Mouse (Mus musculus): ENCODE measurements around the gene Myo1c. TPM values are rescaled to one million over a fixed set of nuclear protein-coding genes. Genes with fewer than 3 reads are reported as not detected.
A peak's percentile ranks its signal among the peaks of the same experiment; 100 is the strongest.

Myo1c gene
- polyA plus RNA-seq, 1 experiment: 166 TPM

DNA sequence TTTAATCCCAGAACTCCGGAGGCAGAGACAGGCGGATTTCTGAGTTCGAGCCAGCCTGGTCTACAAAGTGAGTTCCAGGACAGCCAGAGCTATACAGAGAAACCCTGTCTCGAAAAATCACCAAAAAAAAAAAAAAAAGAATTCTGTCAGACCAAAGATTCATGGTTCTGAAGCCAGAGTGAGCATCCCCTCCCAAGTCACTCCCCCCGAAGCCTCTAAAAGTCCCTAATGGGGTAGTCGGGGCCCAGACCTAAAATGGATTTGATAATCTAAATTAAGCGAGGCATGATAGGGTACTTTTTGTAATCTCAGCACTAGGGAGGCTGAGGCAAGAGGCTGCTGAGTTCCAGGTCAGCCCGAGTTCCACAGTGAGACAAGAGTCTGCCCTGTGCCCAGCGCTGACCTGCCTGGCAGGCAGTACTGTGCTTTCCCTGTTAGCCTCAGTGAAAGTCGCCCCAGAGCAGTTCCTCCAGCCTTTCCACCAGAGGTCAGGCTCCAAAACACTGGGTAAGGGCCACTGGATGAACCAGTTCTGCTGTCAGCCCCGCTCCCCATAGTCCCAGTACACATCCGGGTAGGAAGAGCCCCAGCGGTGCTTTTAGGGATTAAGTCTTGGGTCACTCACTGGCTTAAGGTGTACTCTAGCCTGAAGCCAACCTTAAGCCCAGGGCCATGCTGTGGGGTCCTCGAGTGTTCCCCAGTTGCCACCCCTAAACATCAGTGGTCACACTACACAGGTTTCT, 2.8 kb downstream of the Myo1c start:
- H3K79me3 ChIP-seq (ENCODE audit: low read depth): peaks cover 31% of the 10 kb centered on the region
- H3K4me3 ChIP-seq (ENCODE audit: insufficient read depth, poor library complexity, severe bottlenecking): peak overlapping the region; percentile 88

GRCm38 (mm10) chr11:75653781-75654470, 3.6 kb downstream of the Myo1c start:
- H3K27me3 ChIP-seq (ENCODE audit: control insufficient read depth, insufficient read depth, insufficient read length): no peaks in the 10 kb centered on the region
- peaks cover 63% of the 10 kb centered on the region for H3K79me2 ChIP-seq (ENCODE audit: control insufficient read depth, insufficient read depth)
- peaks cover 37% of the 10 kb centered on the region for H3K79me3 ChIP-seq (ENCODE audit: low read depth)
- H3K36me3 ChIP-seq (ENCODE audit: control insufficient read depth, insufficient read depth): peaks cover 20% of the 10 kb centered on the region
- peak overlapping the region; percentile 88 for H3K4me3 ChIP-seq (ENCODE audit: insufficient read depth, poor library complexity, severe bottlenecking)
- peak overlapping the region; percentile 49 for H3ac ChIP-seq (ENCODE audit: control insufficient read depth, insufficient read length, low read depth)
- TF ChIP-seq USF1 (IDR thresholded peaks at IDR 0.05; ENCODE audit: low read depth) (no peak), MYOG (IDR thresholded peaks at IDR 0.05; ENCODE audit: control insufficient read depth, extremely low read depth, insufficient read length) (no peak), MYOD1 (IDR thresholded peaks at IDR 0.05; ENCODE audit: control insufficient read depth, insufficient read length, low read depth) (no peak), CEBPB (IDR thresholded peaks at IDR 0.05; ENCODE audit: low read depth) (no peak), MAX (IDR thresholded peaks at IDR 0.05) (peak; percentile 70), FOSL1 (IDR thresholded peaks at IDR 0.05; ENCODE audit: insufficient read depth, low read length, poor library complexity, severe bottlenecking) (no peak), CTCF (IDR thresholded peaks at IDR 0.05; ENCODE audit: control insufficient read depth, insufficient read depth, insufficient read length) (no peak)

More for the DNA sequence above, 2.8 kb downstream of the Myo1c start:
- peaks cover 12% of the 10 kb centered on the region for H3K36me3 ChIP-seq (ENCODE audit: control insufficient read depth, insufficient read depth)
- peaks cover 55% of the 10 kb centered on the region for H3K79me2 ChIP-seq (ENCODE audit: control insufficient read depth, insufficient read depth)
- H3ac ChIP-seq (ENCODE audit: control insufficient read depth, insufficient read length, low read depth): peak overlapping the region; percentile 49
- H3K27me3 ChIP-seq (ENCODE audit: control insufficient read depth, insufficient read depth, insufficient read length): no peaks in the 10 kb centered on the region
- no peak for TF ChIP-seq MYOD1 (IDR thresholded peaks at IDR 0.05; ENCODE audit: control insufficient read depth, insufficient read length, low read depth)
- TF ChIP-seq USF1 (IDR thresholded peaks at IDR 0.05; ENCODE audit: low read depth): no peak
- TF ChIP-seq CTCF (IDR thresholded peaks at IDR 0.05; ENCODE audit: control insufficient read depth, insufficient read depth, insufficient read length): no peak
- no peak for TF ChIP-seq CEBPB (IDR thresholded peaks at IDR 0.05; ENCODE audit: low read depth)
- TF ChIP-seq MAX (IDR thresholded peaks at IDR 0.05): no peak
- no peak for TF ChIP-seq MYOG (IDR thresholded peaks at IDR 0.05; ENCODE audit: control insufficient read depth, extremely low read depth, insufficient read length)
- TF ChIP-seq FOSL1 (IDR thresholded peaks at IDR 0.05; ENCODE audit: insufficient read depth, low read length, poor library complexity, severe bottlenecking): no peak

- peaks cover 28% of the 10 kb centered on the region for H3K36me3 ChIP-seq (ENCODE audit: control insufficient read depth, insufficient read depth)
- peak overlapping the region; percentile 62 for H3K4me3 ChIP-seq (ENCODE audit: insufficient read depth, poor library complexity, severe bottlenecking)
- H3K79me2 ChIP-seq (ENCODE audit: control insufficient read depth, insufficient read depth): peaks cover 71% of the 10 kb centered on the region
- peak overlapping the region; percentile 51 for H3ac ChIP-seq (ENCODE audit: control insufficient read depth, insufficient read length, low read depth)
- no peaks in the 10 kb centered on the region for H3K27me3 ChIP-seq (ENCODE audit: control insufficient read depth, insufficient read depth, insufficient read length)
- TF ChIP-seq MYOG (IDR thresholded peaks at IDR 0.05; ENCODE audit: control insufficient read depth, extremely low read depth, insufficient read length) (no peak), MYOD1 (IDR thresholded peaks at IDR 0.05; ENCODE audit: control insufficient read depth, insufficient read length, low read depth) (peak; percentile 45)
- H3K79me3 ChIP-seq (ENCODE audit: low read depth): peaks cover 39% of the 10 kb centered on the region
Measured at GRCm38 (mm10) chr11:75654471-75655390, 4.4 kb downstream of the Myo1c start.

DNA sequence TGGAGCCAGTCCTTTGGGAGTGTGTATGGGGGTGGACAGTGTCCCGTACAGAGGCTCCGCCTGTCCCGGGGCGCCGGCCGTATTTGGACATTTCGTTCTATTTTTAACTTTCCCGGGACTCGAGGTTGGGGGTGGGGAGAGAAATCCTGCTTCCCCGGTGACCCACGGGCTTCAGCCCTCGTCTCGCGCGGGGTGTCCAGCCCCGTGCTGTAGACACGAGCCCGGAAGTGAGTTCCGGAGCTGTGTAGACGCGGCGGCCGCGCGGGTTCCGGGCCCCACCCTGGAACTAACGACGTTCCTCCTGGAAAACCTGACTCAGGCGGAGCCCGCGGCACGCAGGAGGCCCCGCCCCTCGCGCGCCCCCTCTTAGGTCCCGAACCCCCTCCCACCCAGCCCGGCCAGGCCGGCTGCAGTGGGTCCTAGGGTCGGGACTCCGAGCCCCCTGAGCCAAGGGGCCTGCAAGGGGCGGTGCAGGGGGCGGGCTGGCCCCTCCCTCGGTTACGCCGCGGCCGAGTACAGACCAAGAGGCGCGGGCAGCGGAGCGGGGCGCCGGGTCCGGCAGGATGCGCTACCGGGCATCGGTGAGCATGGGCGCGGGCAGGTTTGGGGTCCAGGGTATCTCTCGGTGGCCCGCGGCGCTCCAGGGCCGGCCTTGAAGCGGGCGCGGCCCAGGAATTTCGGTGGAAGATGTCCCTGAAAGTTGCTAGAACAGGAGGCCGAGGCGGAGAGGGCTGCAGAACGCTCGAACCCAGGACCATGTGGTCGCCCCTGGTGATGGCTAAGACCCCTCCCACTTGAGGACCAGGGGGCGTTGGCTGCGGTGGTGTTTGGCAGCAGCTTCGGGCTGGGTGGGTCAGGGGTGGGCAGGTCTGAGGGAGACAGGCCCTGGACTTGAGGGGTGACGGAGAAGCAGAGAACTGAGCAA, 5.6 kb downstream of the Myo1c start:
- Histone ChIP-seq H3K4me3 (ENCODE audit: insufficient read depth, poor library complexity, severe bottlenecking) (peak overlapping the region; percentile 62), H3K79me2 (ENCODE audit: control insufficient read depth, insufficient read depth) (peaks cover 82% of the 10 kb centered on the region), H3K79me3 (ENCODE audit: low read depth) (peaks cover 39% of the 10 kb centered on the region), H3K36me3 (ENCODE audit: control insufficient read depth, insufficient read depth) (peaks cover 38% of the 10 kb centered on the region), H3K27me3 (ENCODE audit: control insufficient read depth, insufficient read depth, insufficient read length) (no peaks in the 10 kb centered on the region), H3ac (ENCODE audit: control insufficient read depth, insufficient read length, low read depth) (peak overlapping the region; percentile 56)
- TF ChIP-seq MYOG (IDR thresholded peaks at IDR 0.05; ENCODE audit: control insufficient read depth, extremely low read depth, insufficient read length): no peak
- peak; percentile 41 for TF ChIP-seq MAX (IDR thresholded peaks at IDR 0.05)

All from C2C12 (cell line).